Mouse (Mus musculus) heart, postnatal 14 days (tissue): Measurements from ENCODE around the gene Mlec. TPM values are rescaled to one million over a fixed set of nuclear protein-coding genes. Genes with fewer than 3 reads are reported as not detected.

ENCODE experiments used
- DNase-seq, 2 experiments: peaks; one replicate each; pipeline ENCODE4 v3.0.0; 2021 to 2022
- intact Hi-C: fragments of 180-260 bp; cut with DNase I; formaldehyde crosslinking; loops from one replicate; pipeline ENCODE4 v1.15.1; 2025
- long read RNA-seq, 2 experiments: library from polyadenylated mRNA; stranded (forward); transcript quantifications; one replicate each; pipeline ENCODE4 v2.0.0; 2021
- total RNA-seq, 2 experiments: library from RNA; stranded (reverse); gene quantifications; 2 replicates each; pipeline ENCODE4 v1.2.3; 2021

Mlec gene
- 10 to 100 TPM; 70.0 to 77.1 TPM for total RNA-seq
- long read RNA-seq, experiment 1, full-length matches to known transcripts, result 46 of 71 reads
- long read RNA-seq, experiment 1, partial matches to known transcripts, result 2 of 71 reads
- long read RNA-seq, experiment 1, other reads (novel, unspliced or antisense), result 23 of 71 reads
- long read RNA-seq, experiment 2, full-length matches to known transcripts, result 23 of 44 reads
- long read RNA-seq, experiment 2, partial matches to known transcripts, result 1 of 44 reads
- long read RNA-seq, experiment 2, other reads (novel, unspliced or antisense), result 20 of 44 reads

DNA sequence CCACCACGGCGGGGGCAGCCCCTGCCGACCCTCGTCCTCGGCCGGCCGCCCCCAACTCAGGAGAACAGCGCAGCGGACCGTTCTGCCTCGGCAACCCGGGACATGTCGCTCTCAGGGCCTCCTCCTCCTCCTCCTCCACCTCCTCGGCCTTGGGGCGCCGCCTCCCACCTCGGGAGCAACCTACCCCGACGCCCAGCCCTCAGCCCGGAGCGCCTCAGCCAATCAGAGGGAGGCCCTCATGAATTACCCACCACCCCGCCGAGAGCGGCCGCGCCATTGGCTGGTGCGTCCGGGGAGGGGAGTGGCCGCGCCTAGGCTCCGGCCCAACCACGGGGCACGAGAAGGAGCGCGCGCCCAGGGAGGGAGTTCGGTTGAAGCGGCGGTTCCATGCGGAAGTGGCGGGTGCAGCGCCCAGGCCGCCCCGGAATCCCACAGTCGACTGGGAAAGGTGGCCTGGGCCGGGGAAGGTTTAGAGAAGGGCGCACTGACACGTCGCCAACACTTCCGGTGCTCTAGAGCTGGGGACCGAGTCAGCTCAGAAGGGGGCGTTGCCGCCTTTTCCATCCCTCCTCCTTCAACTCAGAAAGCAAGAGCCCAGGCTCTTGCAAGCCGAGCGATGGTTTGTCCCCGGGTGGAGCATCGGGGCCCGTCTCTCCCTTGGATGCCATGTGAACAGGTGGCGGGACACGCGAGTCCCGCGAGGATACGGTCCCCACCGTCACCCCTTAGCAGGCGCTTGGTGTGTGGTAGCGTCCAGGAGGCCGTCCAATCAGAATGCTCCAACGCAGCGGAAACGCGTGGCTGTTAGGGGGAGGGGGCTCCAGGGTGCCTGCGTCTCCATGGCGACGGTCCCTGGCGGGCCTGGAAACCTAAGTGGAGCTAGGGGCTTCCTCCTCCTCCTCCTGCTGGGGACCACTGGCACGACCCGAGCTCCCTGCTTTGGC is at the start of gene Mlec:
Gene Mlec (minus strand): TSS at position 140 of the 944 bp plus-strand sequence.
- intact Hi-C loops, result no loop called here
- peak; percentile 99 for DNase-seq

DNA sequence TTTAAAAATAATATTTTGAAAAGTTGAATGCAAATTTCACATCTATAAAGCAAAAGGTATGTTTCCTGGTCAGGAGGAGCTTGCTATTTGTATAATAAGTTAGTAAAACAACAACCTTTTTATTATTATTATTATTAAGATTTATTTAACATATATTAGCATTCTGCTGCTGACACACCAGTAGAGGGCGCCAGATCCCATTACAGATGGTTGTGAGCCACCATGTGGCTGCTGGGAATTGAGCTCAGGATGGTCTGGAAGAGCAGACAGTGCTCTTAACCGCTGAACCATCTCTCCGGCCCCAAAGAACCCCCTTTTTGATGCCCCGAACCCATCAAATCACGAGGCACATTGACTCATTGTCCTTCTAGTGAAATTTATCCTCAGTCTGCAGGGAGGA is 49.3 kb upstream of the Mlec start:
- intact Hi-C loops, result no loop called here
- DNase-seq, result no peak

DNA sequence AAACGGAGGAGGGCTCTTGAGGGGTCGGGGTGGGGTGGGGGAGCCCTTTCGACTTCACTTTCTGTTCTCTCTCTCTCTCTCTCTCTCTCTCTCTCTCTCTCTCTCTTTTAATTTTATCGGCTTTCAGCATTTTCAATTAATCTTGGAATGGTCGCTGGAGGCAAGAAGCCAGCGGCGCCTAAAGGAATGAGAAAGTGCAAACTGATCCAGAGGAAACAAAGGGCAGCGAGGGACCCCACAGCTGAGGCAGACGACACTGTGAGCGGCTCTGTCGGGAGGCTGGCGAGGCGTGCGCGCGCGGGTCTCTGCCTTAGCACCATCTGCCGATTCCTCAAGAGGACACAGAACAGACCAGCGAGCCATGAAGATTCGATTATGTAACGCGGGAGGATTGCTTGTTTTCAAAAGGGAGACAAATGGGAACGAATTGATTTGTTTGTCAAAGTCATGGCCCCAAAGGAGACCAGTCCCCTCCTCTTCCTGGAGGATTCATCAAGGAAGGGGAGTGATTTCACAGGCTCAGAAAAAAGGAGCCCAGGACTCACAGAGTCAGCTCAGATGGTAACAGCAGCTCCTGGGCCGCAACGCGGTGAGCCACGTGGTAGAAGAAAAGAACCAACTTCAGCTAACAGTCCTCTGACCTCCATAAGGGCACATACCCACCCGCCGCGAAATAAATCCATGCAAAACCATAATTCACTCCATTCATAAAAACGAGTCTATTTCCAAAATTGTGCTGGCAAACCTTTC is 46.8 kb upstream of the Mlec start:
- peak; percentile 48 to 56 for DNase-seq
- intact Hi-C loops, result no loop called here

DNA sequence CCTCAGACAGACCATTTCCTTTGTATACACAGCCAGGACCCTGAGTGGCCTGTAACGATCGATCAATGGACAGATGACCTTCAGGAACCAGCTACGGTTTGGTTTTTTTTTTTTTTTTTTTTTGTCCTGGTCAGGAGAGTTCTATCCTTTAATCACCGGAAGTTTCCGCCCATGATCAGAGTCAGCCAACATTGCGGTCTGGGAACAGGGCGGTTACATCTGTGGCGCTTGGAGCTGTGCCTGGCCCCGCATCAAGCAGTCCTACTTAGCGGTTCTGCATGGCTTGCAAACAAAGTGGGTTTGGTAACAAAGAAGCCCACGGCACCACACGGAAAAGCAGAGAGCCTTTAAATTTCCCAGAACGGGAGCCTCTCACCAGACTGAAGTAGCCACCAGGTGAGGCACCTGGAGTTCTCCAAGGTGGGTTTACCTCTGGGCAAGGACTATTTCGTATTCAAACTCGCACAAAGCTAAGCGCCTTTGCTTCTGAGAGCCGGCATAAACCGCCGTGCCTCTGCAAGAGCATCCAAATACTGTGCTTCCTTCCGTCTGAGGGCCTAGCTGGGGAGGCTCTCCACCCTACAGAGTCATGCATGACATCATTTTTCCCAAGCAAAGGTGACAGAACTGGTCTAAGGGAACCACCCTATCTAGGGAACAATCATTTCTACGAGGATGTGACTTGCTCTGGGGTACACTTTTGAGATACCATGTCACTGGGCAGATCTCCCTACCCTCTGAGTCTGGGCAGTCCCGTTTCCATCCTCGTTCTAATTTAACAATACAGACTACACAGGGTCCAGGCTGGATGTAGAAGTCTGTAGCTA is 46.0 kb upstream of the Mlec start:
- intact Hi-C loops, result no loop called here
- DNase-seq, result peak; percentile 30 to 38

DNA sequence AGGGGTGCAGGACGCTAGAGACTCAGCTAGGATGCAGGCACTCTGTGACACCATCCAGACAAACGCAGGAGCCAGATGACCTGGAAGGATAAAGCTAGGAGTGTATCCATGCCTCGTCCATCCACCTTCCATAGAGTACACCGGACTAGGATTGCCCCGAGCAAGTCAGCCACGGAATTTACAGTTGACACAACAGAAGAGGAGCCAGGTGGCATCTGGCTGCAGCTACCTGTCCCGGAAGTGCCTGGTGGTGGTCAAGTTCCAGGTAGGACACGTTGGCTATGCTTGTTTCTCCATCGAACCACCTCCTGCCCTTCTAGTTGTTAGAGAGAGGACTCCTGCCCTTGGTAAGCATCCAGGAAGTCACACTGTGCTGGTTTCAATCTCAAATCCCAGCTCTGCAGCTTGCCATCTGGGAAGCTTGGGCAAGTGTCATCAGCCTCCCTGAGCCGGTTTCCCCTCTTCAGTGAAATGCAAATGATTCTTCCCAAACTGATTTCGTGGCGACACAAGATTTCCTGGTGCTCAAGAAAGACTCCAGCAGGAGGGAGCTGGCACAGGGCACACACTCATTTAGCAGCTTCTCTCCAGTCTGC is 36.7 kb upstream of the Mlec start:
- DNase-seq, result no peak
- intact Hi-C loops, result no loop called here

DNA sequence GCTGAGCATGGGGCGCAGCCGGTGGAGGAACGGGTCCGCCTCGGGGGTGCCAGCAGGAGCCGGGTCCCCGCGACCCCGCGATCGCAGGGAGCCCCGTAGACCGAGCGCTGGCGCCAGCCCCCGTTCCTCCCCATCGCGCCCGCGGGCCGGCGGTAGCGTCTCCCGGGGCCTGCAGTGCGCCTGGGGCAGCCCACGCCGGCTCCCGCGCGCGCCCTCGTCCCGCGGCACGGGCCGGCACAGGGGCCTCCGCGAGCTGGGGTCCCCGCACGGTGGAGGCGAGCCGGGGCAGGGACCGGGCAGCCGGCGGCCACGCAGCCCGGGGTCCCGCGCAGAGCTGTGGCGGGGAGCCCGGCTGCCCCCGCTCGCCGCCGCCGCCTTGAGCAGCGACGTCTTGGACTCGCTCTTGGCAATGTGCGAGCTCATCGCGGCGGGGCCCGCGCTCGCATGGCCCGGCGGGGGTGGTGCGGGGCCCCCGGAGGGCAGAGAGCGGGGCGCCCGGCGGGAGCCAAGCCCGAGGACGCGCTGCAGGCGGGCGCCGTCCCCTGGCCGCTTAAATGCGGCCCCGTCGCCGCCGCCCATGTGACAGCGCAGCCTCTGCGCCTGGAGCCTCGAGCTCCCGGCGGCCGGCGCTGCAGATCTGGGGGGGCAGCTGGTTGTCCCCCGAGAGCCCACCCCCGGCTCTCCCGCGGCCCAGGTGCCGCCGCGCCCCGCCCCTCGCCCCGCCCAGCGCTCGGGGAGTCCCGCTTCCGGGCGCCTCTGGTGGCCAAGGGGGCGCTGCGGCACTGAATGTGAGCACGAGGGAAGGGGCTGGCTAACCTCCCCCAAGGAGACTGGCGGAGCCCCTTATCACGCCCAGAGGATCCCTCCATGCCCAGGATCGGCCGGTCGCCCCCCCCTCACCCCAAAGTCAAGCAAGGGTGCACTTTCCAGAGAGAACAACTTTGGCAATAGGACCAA is 36.0 kb upstream of the Mlec start, which contains the start of gene Cabp1:
Gene Cabp1 (minus strand): TSS at position 713 of the 957 bp plus-strand sequence.
- intact Hi-C loops, result no loop called here
- DNase-seq, result peak; percentile 55 to 60

DNA sequence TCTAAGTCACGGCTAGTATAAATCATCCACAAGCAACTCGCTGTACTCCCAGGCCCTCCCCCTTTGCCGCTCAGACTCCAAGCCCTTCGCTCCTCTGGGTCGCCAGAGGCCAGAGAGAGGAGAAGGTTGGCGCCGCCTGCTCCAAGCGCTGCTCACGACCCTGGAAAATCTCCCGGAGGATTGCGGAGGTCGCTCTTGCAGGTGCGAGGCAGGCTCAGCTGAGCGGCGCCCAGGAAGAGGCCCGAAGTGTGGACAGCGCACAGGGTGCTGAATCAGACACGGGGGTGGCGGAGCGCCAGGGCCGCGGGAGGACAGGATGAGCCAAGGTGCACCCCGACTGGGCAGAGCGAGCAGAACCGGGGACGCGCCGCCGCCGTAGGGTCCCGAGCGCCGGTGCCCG is 35.2 kb upstream of the Mlec start:
- intact Hi-C loops, result no loop called here
- DNase-seq, result peak; percentile 72 to 78

DNA sequence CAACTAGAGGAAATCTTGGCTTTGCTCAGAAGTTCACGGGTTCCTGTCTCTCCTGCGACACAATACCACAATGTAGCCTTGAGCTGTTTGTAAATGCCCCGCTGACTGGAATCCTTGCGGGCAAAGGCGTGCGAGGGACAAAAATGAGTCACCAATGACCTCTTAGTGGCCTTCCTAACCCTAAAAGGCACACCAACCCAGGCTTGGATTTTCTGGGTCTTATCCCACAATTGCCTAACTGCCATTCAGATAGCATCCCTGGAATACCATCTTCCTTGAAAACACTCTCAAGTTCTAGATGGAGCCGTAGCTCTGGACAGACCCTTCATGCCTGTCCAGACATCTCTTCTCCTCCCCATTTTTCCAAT is 34.8 kb upstream of the Mlec start:
- DNase-seq, result no peak
- intact Hi-C loops, result no loop called here

DNA sequence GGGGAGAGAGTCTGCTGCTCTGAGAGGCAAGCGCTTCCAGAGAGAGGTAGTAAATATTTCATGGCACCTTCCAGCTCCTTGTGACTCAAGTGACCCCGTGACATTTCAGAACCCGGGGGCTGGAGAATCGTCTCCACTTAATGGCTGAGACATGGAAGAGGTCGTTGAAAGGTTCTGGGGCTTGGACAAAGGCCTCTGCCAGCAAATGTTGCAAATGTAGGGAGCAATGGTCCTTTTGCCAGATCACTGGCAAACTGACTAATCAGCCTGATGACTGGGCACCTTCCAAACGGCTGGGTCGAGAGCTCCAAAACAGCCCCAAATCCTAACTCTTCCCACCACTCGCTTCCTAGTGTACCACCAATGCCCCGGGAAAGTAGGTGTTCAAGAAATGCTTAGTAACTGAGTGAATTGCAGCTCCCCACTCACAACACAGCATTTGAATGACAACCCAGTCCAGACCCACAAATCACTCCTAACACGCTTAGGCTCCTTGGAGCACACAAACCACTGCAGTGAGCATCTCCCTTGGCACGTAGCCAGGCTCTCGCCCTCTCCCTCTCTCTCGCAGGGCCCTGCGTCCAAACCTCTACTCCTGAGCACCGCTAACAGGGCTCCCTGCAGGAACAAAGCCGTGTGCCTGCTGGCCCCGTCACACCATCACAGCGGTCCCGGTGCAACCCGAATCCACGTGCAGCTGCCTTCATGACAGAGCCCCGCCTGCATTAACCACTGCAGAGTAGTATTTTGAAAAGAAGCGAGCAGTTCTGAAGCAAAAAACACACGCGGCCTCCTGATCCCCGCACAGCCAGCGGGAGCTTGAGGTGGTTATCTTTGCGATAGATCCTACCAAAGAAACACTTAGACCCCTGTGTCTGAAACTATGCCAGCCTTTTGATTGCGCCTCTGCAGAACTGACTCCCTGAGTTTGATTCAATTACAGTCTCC is 34.2 kb upstream of the Mlec start:
- intact Hi-C loops, result no loop called here
- no peak for DNase-seq

DNA sequence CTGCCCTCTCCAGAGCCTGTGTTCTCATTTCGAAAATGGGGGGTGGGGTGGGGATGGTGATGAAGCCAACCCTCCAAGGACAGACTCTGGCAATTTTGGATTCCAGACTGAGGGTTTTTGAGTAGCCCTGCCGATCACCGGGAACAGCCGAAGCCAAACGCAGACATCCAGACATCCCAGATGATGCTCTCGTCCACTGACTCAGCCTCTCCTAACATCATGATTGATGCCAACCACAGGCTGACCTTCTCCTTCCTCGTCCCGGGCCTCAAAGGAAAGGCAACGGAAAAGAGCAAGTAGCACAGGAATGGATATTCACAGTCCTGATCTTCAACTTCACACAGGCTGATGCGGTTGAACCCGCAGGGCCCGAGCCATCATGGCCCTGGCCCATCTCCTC is 32.1 kb upstream of the Mlec start:
- no peak for DNase-seq
- intact Hi-C loops, result no loop called here

DNA sequence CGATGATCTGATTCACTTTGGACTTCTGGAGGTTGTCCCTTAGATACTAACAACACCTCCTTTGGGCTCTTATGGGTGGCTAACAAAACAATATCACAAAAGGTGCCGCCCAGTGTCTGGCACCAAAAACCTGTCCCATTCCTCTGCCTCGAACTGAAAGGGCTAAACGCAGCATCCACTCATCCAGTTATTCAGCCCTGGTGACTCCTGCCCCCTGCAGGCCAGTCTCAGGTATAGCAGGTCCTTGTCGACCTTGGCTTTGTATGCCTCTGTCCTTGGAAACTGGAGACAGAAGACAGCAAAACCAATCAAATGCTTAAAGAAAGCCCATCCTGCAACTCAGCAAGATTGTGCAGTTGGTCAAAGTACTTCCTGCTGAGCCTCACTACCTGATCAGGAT is 30.8 kb upstream of the Mlec start:
- peak; percentile 50 to 54 for DNase-seq
- intact Hi-C loops, result loop anchor here (5.0 kb wide), 1 partner anchor 212 kb away; no protein-coding TSS in a partner anchor

DNA sequence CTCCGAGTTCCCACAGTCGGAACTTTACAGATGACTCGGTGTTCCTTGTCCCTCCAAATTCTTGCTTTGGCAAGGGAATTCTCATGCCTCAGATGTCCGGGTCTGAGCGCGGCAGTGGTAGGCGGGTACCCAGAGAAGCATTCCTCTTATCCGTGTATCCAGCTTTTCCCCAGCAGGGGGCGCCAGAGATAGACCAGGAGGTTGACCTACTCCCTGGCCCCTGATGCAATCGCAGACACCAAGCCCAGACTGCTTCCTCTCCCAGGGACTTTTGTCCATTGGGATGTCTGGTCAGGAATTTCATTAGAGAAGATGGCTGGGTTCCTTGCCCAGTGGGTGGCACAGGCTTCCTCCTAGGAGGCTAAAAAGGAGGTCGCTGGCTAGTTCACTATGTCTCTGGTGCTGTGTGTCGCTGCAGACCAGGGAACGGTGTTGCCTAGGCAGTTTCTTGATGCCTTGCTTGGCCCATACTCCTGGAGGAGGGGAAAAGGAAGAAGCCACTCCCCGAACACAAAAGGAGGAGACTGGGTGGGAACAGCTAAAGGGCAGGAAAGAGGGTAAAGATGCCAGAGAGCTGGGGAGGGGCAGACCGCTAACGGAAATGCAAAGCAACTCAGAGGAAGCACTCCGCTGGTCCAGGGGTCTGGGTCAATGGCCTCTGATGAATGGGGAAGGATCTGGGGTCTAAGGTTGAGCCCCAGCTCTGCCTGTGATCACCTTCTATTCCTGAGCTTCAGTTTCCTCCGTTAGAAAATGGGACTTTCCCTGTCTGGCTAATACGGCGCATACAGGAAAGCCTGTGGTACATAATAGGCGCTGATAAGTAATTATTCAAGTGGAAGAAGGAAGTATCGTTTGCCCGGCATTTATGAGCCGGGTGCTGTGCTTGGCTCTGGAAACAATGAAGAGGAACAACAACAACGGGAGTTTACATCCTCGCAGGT is 29.5 kb upstream of the Mlec start:
- intact Hi-C loops, result loop anchor here (1.0 to 5.0 kb wide), 2 partner anchors 48 to 210 kb away; partner anchors contain the start of gene Pop5

DNA sequence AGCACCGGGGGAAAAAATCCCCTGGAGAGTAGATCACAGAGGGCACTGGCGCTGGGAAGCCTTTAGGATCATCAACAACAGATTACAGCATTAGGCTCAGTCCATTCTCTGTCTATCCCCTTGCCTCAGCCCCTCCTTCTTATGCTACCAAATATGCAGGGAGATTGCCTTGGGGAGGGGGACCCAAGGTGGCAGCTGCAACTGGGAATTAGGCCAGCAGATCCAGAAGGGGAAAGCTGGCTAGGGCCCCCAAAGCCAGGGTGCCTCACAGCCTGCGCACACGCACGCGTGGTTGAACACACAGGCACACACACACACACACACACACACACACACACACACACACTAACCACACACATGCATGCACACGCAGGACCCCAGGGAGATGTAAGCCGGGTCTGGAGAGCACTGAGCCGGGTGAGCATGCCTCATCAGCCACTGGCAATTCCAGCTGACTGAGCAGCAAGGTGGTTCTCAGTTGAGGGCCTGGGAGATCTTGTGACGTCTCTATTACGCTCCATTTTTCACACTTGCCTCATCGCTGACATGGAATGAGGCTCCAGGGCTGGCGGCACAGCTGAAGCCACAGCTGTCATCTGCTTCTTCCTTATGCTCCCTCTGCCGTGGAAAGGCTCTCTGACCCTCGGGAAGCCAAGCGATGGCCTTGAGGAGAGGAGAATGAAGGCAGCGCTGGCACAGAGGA is 28.5 kb upstream of the Mlec start:
- intact Hi-C loops, result loop anchor here (1.0 to 5.0 kb wide), 2 partner anchors 49 to 209 kb away; partner anchors contain the start of gene Pop5
- DNase-seq, result peak; percentile 20 to 50

More for the DNA sequence above, 29.5 kb upstream of the Mlec start:
- peak; percentile 95 to 96 for DNase-seq

DNA sequence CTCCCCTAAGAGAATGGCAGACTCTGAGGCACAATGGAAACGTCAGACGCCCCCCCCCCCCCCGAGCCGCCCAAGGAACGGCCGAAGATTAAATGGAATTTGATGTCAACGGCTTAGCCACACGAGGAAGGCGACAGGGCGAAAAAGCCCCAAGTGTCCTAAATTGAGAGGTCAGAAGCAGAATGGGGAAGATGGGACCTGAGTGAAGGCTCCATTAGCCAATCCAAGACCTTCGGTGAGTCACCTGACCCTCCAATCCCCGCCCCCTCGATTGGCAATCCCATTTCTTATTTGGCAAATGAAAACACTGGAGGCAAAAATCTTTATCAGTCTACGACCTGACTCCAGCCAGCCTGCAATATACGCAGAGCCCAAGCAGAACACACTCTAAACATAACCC is 26.7 kb upstream of the Mlec start:
- peak; percentile 67 to 76 for DNase-seq
- intact Hi-C loops, result loop anchor here (5.0 kb wide), 1 partner anchor 207 kb away; no protein-coding TSS in a partner anchor

DNA sequence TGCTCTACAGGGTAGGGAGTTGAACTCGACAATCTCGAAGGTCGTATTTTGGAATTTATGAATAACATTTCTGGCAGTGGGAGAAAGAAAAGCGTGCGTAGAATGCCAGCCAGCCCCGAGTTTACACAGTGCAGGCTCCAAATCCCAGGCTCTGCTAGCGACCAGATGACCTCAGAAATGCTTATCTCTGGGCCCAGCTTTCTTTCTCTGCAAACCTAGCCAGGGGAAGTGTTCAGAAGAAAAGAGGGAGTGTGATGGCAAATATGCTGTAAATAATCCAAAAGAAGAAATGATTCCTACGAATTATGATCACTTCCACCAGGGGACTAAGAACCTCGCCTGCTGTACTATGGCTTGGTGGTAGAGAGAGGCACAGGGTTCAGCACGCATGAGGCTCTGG is 25.5 kb upstream of the Mlec start:
- intact Hi-C loops, result no loop called here

More for the DNA sequence above, 25.5 kb upstream of the Mlec start:
- no peak for DNase-seq
